Mouse (Mus musculus) embryonic facial prominence, embryonic 12.5 days (tissue): ENCODE results near the gene Ech1. TPM values are rescaled to one million over a fixed set of nuclear protein-coding genes. Genes with fewer than 3 reads are reported as not detected.

Source experiments
- ATAC-seq: fragments of 200-750 bp; cut with Nextera tagmentation; 2 replicates; pipeline ENCODE4 v1.8.0; 2017; ENCODE audit not compliant: insufficient number of reproducible peaks, insufficient read depth, low FRiP score, low TSS enrichment
- H3K27ac ChIP-seq: fragments of 300-500 bp; sonication (generic); 2 replicates; pipeline ENCODE4 v1.5.1; 2016; ENCODE audit warnings: mild to moderate bottlenecking
- H3K27me3 ChIP-seq: fragments of 300-500 bp; sonication (generic); 2 replicates; pipeline ENCODE4 v1.6.1; 2016; ENCODE audit warnings: mild to moderate bottlenecking, moderate library complexity
- H3K36me3 ChIP-seq: fragments of 300-500 bp; sonication (generic); 2 replicates; pipeline ENCODE4 v1.6.1; 2016; ENCODE audit warnings: mild to moderate bottlenecking
- H3K4me1 ChIP-seq: fragments of 300-500 bp; sonication (generic); 2 replicates; pipeline ENCODE4 v1.6.1; 2016
- H3K4me2 ChIP-seq: fragments of 300-500 bp; sonication (generic); replicated peaks from 2 replicates; pipeline ENCODE4 v1.6.1; 2016; ENCODE audit warnings: mild to moderate bottlenecking, moderate library complexity
- H3K4me3 ChIP-seq: fragments of 300-500 bp; sonication (generic); 2 replicates; pipeline ENCODE4 v1.5.1; 2016; ENCODE audit warnings: mild to moderate bottlenecking
- H3K9ac ChIP-seq: fragments of 300-500 bp; sonication (generic); 2 replicates; pipeline ENCODE4 v1.6.1; 2016; ENCODE audit warnings: mild to moderate bottlenecking, moderate library complexity
- H3K9me3 ChIP-seq: fragments of 300-500 bp; sonication (generic); 2 replicates; pipeline ENCODE4 v1.6.1; 2016; ENCODE audit warnings: mild to moderate bottlenecking, moderate library complexity
- WGBS: fragments of 180-500 bp; shearing (Covaris S2); methylation state at CpG from one replicate; pipeline ENCODE4 v1.1.7; 2016; 5-methylcytosine and 5-hydroxymethylcytosine counted together
- polyA plus RNA-seq: library from polyadenylated mRNA; unstranded; fragments of >200 nt; fragmentation: Nextera tagmentation; extraction: Ambion mirVana; gene quantifications from 2 replicates; pipeline ENCODE4 v1.2.1, GENCODE M21; 2016

Ech1 gene
- polyA plus RNA-seq = 117 and 128 TPM in 2 replicates

DNA sequence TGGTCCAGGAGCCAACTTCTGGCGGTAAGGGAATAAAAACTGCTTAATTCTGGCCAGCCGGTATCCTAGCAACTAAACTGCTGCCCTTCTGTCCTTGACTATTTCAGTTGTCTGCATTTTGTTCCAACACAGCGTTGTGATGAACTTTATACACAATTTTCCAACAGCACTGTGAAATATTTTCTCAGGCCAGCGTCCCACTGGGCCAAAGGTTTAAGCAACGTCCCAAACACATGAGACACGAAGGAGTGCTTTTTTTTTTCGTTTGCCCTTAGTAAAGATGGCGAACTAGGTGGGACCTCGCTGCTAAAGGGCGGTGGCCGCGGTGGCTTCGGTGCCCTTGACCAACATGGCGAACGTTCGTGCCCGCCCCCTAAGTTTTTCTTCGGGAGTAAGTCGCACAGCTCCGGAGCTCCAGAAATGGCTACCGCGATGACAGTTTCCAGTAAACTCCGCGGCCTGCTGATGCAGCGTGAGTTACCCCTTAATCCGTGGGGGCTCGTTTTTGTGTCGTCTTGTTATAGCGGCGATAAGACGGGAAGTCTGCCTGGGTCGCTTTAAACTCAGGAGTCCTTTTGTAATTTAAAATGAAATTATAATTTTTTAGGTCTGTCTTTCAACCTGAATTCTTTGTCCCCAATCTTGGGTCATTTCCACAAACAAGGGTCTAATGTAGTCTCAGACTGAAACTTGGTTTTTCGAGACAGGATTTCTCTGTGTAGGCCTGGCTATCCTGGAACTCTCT is at the start of gene Ech1:
TSS of gene Ech1 (plus strand) at position 277 of the 745 bp plus-strand sequence.
- Histone ChIP-seq H3K36me3 (peaks cover 35% of the 10 kb centered on the region), H3K4me2 (peak within 1 kb of the TSS; percentile 52), H3K4me1 (peaks cover 11% of the 10 kb centered on the region; the same call in 1 of the 2 replicates), H3K9me3 (no peaks in the 10 kb centered on the region), H3K27me3 (no peaks in the 10 kb centered on the region), H3K27ac (peak within 1 kb of the TSS; percentile 86), H3K9ac (peak within 1 kb of the TSS; percentile 50), H3K4me3 (peak within 1 kb of the TSS; percentile 41)
- peak; percentile 26; the same call in 1 of the 2 replicates for ATAC-seq
- WGBS = 3% methylated on average over 33 of the region's 33 CpGs

DNA sequence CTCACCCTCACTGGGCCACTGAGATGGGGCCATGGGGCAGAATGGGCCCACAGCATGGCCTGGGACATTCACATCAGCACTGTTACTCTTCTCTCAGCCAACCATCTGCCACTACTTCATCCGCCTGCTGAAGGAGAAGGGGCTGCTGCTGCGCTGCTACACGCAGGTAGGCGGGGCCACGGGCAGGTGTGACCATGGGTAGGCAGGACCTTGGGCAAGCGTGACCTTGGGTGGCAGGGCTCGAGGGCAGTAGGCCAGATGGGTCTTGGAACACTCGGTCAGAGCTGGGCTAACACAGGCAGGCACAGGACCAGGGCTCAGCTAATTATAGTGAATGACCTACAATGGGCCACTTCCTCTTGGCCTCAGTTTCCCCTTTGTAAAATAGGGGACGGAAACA is 46.2 kb upstream of the Ech1 start:
- H3K9me3 ChIP-seq = no peaks in the 10 kb centered on the region

DNA sequence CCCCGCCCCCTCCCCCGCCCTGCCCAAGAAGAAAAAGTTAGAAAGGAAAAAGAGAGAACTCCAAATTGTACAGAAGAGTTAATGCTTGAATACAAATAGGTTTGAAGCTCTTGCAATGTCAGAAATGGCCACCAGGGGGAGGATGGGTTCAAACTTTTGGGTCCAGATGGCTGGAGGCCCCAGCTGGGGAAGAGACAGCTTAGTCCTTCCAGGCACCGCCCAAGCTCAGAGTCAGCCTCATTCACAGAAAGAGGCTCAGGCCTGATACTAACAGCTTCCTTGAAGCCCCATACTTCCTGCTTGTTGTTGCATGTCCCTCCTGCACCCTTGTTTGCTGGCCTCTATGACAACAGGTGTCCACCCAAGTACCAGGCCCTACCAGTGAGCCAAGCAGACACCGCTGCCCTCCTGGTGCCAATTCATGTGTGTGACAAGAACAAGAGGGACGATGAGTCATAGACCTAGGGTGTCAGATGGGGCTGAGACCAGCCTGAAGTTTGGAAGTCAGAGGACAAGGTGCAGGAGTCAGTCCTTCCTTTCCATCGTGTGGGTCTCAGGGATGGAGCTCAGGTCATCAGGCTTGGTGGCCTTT is 44.9 kb upstream of the Ech1 start:
- WGBS = 48% methylated on average over 6 of the region's 6 CpGs
- no peak overlapping the region for H3K4me2 ChIP-seq
- H3K27me3 ChIP-seq = no peaks in the 10 kb centered on the region
- no peaks in the 10 kb centered on the region for H3K9me3 ChIP-seq
- no peak overlapping the region for H3K27ac ChIP-seq
- H3K4me1 ChIP-seq = peaks cover 5% of the 10 kb centered on the region
- ATAC-seq = no peak
- no peak overlapping the region for H3K4me3 ChIP-seq
- peak overlapping the region; percentile 22; the same call in 1 of the 2 replicates for H3K9ac ChIP-seq
- H3K36me3 ChIP-seq = peaks cover 34% of the 10 kb centered on the region

More for the DNA sequence above, 46.2 kb upstream of the Ech1 start:
- H3K9ac ChIP-seq = no peak overlapping the region
- no peak overlapping the region for H3K4me2 ChIP-seq
- peaks cover 5% of the 10 kb centered on the region for H3K4me1 ChIP-seq
- H3K4me3 ChIP-seq = no peak overlapping the region
- peaks cover 39% of the 10 kb centered on the region for H3K36me3 ChIP-seq
- 85% methylated on average over 9 of the region's 9 CpGs for WGBS
- no peaks in the 10 kb centered on the region for H3K27me3 ChIP-seq
- ATAC-seq = no peak
- no peak overlapping the region for H3K27ac ChIP-seq

DNA sequence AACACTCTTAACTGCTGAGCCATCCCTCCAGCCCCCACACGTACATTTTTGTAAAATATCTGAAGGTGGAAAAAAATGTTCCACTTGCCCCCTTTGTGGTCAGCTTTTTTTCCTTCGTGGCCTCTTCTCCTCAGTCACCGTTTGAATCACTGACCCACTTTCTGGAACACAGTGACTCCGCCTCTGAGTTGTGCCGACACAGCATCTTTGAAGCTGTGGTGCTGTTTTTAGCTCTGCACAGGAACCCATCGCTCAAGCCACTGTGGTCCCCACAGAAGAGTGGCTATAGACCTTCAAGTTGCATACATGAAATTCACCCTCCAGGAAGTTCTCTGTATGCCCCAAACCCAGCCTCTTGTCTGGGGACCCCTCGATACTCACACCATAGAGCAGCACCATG is 44.2 kb upstream of the Ech1 start:
- H3K4me1 ChIP-seq = peaks cover 5% of the 10 kb centered on the region
- ATAC-seq = no peak
- no peaks in the 10 kb centered on the region for H3K9me3 ChIP-seq
- no peak overlapping the region for H3K4me2 ChIP-seq
- peaks cover 36% of the 10 kb centered on the region for H3K36me3 ChIP-seq
- H3K4me3 ChIP-seq = no peak overlapping the region
- H3K27ac ChIP-seq = no peak overlapping the region
- H3K27me3 ChIP-seq = no peaks in the 10 kb centered on the region
- H3K9ac ChIP-seq = 0 out of 2 replicates have a peak overlapping the region, but pooled peaks have one; percentile 22
- WGBS = 79% methylated on average over 7 of the region's 7 CpGs

DNA sequence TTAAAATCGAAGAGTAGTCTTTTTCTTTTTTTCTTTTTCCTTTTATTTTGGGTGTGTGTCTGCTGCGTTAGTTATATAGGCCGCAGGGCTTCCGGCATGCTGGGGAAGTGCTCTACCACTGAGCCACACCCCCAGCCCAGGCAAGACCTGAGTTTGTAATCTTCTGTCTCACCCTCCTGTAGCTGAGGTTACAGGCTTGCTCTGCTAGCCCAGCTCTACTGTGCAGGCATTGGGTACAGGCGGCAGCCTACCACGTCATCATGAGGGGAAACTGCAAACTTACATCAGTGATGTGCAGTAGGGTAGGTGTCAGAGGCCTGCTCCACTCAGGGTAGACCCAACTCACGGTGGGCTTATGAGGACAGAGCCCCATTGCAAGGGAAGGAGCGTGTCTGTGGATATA is 43.8 kb upstream of the Ech1 start:
- peaks cover 35% of the 10 kb centered on the region for H3K36me3 ChIP-seq

DNA sequence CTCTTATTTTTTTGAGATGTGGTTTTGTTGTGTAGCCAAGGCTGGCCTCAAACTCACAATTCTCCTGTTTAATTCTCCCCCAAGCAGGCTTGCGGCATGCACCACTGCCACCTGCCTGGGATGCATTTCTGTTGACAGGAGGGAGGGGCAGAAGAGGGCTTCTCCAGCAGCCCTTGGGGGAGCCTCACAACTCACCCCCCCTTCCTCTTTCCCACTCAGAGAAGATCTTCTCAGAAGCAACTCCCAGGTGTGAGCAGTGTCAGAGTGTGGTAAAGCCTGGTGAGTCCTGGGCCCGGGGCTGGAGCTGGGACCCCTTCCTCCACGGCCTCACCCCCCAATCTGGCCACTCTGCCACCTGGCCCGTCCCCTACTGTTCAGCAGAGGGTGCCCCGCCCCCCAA is 39.9 kb upstream of the Ech1 start:
- Histone ChIP-seq H3K9ac (no peak overlapping the region), H3K4me3 (no peak overlapping the region), H3K27me3 (no peaks in the 10 kb centered on the region), H3K4me1 (peaks cover 17% of the 10 kb centered on the region), H3K9me3 (no peaks in the 10 kb centered on the region), H3K27ac (0 out of 2 replicates have a peak overlapping the region, but pooled peaks have one; percentile 13), H3K36me3 (peaks cover 37% of the 10 kb centered on the region), H3K4me2 (no peak overlapping the region)
- no peak for ATAC-seq
- 82% methylated on average over 5 of the region's 5 CpGs for WGBS

More for the DNA sequence above, 43.8 kb upstream of the Ech1 start:
- Histone ChIP-seq H3K27ac (no peak overlapping the region), H3K9me3 (no peaks in the 10 kb centered on the region), H3K4me3 (no peak overlapping the region), H3K4me2 (no peak overlapping the region), H3K9ac (no peak overlapping the region), H3K27me3 (no peaks in the 10 kb centered on the region), H3K4me1 (peaks cover 5% of the 10 kb centered on the region)
- WGBS = 92% methylated on average over 8 of the region's 8 CpGs
- ATAC-seq = no peak

DNA sequence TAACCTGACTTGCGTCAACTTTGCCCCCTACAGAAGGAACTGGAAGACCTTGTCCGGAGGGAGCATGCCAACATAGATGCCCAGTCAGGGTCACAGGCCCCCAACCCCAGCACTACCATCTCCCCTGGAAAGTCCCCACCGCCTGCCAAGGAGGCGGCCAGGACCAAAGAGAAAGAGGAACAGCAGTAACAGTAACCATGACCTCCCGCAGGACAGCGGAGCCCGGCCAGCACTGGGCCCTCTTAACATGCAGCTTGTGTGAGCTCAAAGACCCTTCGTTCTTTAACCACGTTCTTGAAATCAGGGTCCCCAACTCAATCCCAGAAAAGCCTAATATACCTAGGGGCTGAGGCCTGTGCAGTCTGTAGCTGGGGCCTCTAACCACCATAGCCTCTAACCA is 37.1 kb upstream of the Ech1 start:
- Histone ChIP-seq H3K4me2 (no peak overlapping the region), H3K9me3 (no peaks in the 10 kb centered on the region), H3K4me3 (no peak overlapping the region), H3K27ac (no peak overlapping the region), H3K9ac (no peak overlapping the region), H3K36me3 (peaks cover 35% of the 10 kb centered on the region), H3K27me3 (no peaks in the 10 kb centered on the region), H3K4me1 (peaks cover 14% of the 10 kb centered on the region)
- no peak for ATAC-seq
- WGBS = 91% methylated on average over 9 of the region's 9 CpGs

DNA sequence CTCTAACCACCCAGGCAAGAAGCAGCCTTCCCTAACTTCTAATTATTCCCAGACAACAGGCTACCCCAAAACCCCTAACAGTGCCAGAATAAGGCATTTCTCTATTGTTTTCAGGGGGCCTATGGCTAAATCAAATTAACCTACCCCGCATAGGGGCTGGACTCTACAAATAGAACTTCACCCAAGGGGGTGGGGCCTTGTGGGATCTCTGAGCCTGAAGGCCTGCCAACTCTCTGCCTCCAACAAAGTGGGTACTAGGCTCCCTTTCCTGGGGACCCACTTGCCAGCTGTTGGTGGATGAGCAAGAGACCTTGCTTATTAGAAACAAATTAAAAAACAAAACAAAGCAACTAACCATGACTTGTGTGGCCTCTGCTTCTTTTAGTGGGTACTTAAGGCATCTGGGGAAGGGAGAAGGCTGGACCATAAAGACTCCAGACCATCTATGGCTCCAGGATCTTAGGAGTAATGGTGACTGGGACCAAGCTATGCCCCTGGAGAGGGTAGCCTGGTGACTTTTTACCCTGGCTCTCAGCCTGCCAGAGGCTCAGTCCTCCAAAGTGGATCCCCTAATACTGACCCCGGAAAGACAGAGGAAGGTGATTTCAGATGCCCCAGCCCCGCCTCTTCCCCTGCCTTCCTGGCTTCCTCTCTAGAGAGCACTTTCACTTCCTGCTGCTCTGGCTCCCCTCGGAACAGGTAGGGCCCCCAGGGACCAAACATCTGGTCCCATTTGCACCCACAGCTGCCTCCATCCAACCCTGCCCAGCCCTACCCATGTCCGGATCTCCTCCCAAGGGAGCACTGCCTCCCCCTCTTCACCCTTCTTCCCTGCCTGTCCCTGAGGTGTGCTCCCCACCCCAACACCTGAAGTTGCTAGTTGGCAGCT is 36.5 kb upstream of the Ech1 start, which contains the start of gene Rinl:
TSS of gene Rinl (plus strand) at position 663 of the 889 bp plus-strand sequence.
- H3K4me3 ChIP-seq = no peak within 1 kb of the TSS
- peaks cover 14% of the 10 kb centered on the region for H3K4me1 ChIP-seq
- 58% methylated on average over 5 of the region's 5 CpGs for WGBS
- H3K4me2 ChIP-seq = no peak within 1 kb of the TSS
- peaks cover 29% of the 10 kb centered on the region for H3K36me3 ChIP-seq
- peak within 1 kb of the TSS; percentile 13; the same call in 1 of the 2 replicates for H3K9ac ChIP-seq
- no peaks in the 10 kb centered on the region for H3K27me3 ChIP-seq
- ATAC-seq = no peak
- H3K9me3 ChIP-seq = no peaks in the 10 kb centered on the region
- H3K27ac ChIP-seq = peak within 1 kb of the TSS; percentile 73

DNA sequence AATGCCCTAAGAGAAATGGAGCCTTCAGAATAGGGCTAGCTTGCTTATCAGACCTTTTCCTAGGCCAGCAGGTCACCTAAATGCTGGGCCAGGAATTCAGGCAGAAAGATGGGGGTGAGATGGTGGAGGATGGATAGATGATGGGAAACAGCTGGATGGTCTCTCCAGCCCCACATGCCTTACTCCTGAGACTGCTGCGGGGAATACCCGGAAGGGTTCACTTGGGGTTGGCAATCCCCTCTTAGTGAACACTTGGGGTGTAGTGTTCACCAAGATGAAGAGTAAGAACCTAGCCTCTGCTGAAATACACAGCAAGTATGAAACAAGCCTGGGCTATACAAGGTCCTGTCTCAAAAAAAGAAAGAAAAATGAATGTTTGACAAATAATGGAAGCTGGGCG is 35.8 kb upstream of the Ech1 start:
- peak overlapping the region; percentile 13; the same call in 1 of the 2 replicates for H3K9ac ChIP-seq
- H3K27ac ChIP-seq = peak overlapping the region; percentile 73
- H3K9me3 ChIP-seq = no peaks in the 10 kb centered on the region
- no peaks in the 10 kb centered on the region for H3K27me3 ChIP-seq
- peaks cover 24% of the 10 kb centered on the region for H3K36me3 ChIP-seq
- no peak for ATAC-seq
- 33% methylated on average over 3 of the region's 3 CpGs for WGBS
- H3K4me2 ChIP-seq = no peak overlapping the region
- no peak overlapping the region for H3K4me3 ChIP-seq
- peaks cover 14% of the 10 kb centered on the region for H3K4me1 ChIP-seq

DNA sequence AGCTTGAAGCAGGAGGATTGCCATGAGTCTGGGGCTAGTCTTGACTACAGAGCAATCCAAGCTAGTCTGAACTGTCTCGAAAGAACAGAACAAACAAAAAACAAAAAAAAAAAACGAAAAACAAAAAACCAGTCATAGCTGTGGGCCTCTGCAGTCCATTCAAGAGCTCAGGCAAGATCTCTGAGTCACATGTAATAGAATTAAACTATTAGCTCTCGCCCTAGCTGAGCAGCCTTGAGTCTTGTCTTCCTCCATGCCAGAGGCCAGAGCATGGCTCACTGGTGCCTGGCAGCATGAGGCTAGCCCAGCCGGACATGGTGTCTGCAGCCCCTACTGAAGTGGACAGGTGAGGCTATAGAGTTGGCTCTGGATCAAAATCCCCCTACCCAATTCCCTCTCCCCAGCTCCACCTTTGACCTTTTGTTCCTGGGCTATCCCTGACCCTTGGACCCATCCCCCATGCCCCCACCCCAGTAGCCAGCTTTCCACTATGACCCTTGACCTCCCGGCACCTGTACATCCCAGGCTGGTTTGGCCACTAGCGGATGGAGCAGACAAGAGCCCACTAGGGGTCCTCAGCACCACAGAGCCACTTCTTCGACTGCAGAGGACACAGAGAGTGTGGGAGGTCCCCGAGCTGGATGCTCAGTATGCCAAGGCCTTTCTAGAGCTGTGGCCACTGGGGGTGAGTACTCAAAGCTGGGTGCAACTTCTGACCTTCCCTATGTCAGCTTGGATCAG is 34.8 kb upstream of the Ech1 start:
- WGBS = 47% methylated on average over 8 of the region's 8 CpGs
- no peak overlapping the region for H3K9ac ChIP-seq
- H3K27ac ChIP-seq = peak overlapping the region; percentile 73; the same call in 1 of the 2 replicates
- peaks cover 24% of the 10 kb centered on the region for H3K36me3 ChIP-seq
- peaks cover 14% of the 10 kb centered on the region for H3K4me1 ChIP-seq
- H3K9me3 ChIP-seq = no peaks in the 10 kb centered on the region
- H3K4me3 ChIP-seq = no peak overlapping the region
- ATAC-seq = peak; percentile 48; the same call in 1 of the 2 replicates
- H3K4me2 ChIP-seq = no peak overlapping the region
- no peaks in the 10 kb centered on the region for H3K27me3 ChIP-seq

DNA sequence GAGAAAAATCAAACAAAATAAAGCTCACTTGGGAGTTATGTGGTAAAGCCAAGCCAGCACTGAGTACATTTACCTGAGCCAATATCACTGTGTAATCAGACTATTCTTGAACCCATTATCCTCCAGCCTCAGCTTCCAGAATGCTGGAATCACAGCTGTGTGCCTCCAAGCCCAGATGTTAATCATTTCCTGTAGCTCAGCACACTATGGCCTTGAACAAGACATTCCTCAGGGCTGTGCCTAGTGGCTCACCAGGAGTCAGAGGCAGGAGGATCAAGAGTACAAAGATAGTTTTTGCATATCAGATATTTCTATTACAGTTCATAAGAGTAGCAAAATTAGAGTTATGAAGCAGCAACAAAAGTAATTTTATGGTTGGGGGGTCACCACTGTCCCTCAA is 33.3 kb upstream of the Ech1 start:
- H3K9ac ChIP-seq = no peak overlapping the region
- ATAC-seq = no peak
- H3K36me3 ChIP-seq = peaks cover 13% of the 10 kb centered on the region
- H3K9me3 ChIP-seq = no peaks in the 10 kb centered on the region
- H3K4me3 ChIP-seq = no peak overlapping the region
- H3K27me3 ChIP-seq = no peaks in the 10 kb centered on the region
- H3K4me2 ChIP-seq = no peak overlapping the region
- 0 out of 2 replicates have a peak overlapping the region, but pooled peaks have one; percentile 19 for H3K27ac ChIP-seq
- H3K4me1 ChIP-seq = peaks cover 18% of the 10 kb centered on the region
